Mouse (Mus musculus) layer of hippocampus, postnatal 25 days (tissue): ENCODE data around the gene Gm7544. TPM values are rescaled to one million over a fixed set of nuclear protein-coding genes. Genes with fewer than 3 reads are reported as not detected.
"Not testable (repeated sequence)": the region's sequence is repeated elsewhere in the genome, so short reads cannot be mapped to it uniquely, and the experiment has no call there.

Experiments
- DNase-seq, 2 experiments: peaks; one replicate each; pipeline ENCODE4 v3.0.0; 2022; ENCODE audit warnings: mixed read lengths in 2 of 2, low spot score in 1 of 2; ENCODE audit errors: extremely low spot score in 1 of 2
- total RNA-seq, 2 experiments: library from RNA; stranded (reverse); gene quantifications; 2 replicates each; pipeline ENCODE4 v1.2.3; 2021

Gm7544 gene
- total RNA-seq, 2 experiments from 2014 or later: not detected

GRCm38 (mm10) chr1:82930558-82930957, 25.3 kb downstream of the Gm7544 start:
- not testable (repeated sequence) for DNase-seq

- DNase-seq: no peak
Measured at GRCm38 (mm10) chr1:82924650-82925049, 31.2 kb downstream of the Gm7544 start, which contains the start of gene A030014E15Rik. Gene A030014E15Rik, plus strand, starts transcription at chr1:82924917.

GRCm38 (mm10) chr1:82913434-82913833, 42.4 kb downstream of the Gm7544 start:
- DNase-seq: not testable (repeated sequence)

DNA sequence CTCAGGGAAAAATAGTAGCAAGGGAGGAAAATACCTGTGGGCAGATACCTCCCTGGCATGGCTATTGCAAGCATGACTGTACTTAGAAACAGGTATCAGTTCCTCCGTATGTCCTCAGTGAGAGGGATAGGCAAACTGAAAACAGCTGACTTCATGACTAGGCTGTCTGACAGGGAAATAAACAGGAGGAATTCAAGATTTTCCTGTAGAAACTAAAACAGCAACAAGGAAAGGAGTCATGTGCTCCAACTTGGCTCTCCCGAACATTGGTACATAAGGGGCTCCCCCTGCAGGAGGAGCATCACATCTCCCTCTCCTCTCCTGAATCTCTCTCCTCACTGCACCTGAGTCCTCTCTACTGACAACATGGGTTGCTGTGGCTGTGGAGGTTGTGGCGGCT, 42.8 kb downstream of the Gm7544 start, which contains the start of gene A030005L19Rik:
Gene A030005L19Rik, plus strand, starts transcription at position 301 of the 400 bp plus-strand sequence.
- DNase-seq: no peak

DNA sequence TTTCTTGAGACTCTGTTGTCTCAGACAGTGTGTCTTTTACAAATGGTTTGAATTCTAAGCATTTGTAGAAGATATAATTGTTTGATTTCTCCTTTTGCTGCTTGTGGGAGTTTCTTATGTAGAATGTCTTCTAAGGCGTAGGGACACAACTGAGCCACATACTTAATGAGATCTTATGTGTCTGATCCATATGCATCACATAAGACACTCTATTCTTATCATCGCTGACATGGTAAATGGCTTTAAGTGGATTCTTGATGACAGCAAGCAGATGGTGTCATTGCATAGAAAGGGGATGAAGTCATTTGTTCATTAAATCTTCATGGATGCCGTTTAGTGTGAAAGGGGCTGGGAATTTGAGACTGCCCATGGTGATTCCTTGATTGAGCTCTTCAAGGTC, 49.9 kb downstream of the Gm7544 start:
- no peak for DNase-seq

Other genes starting within 250 kb of the Gm7544 start
- 100 to 1,000 TPM; 233 to 257 TPM for gene Mff, start 231.1 kb downstream of the Gm7544 start, total RNA-seq
- not detected for gene Tm4sf20, start 187.6 kb downstream of the Gm7544 start, total RNA-seq
- not detected for gene Gm47791, start 184.8 kb downstream of the Gm7544 start, total RNA-seq
- gene Agfg1, start 116.5 kb downstream of the Gm7544 start, total RNA-seq: 10 to 100 TPM; 75.6 to 80.8 TPM
- under 1 TPM; 0.47 to 0.63 TPM for gene A030005L19Rik, start 42.7 kb downstream of the Gm7544 start, total RNA-seq
- gene A030014E15Rik, start 31.1 kb downstream of the Gm7544 start, total RNA-seq: not detected
- not detected for gene Gm6217, start 24.6 kb downstream of the Gm7544 start, total RNA-seq
- gene A030003K21Rik, start 12.6 kb downstream of the Gm7544 start, total RNA-seq: not detected
- not detected for gene Gm47955, start 4.3 kb upstream of the Gm7544 start, total RNA-seq
- gene Gm47959, start 44.5 kb upstream of the Gm7544 start, total RNA-seq: not detected
- 1 to 10 TPM; 2.3 TPM for gene Slc19a3, start 82.4 kb upstream of the Gm7544 start, total RNA-seq
- gene Krtap28-10, start 86.5 kb upstream of the Gm7544 start, total RNA-seq: not detected
- gene Gm47969, start 88.9 kb upstream of the Gm7544 start, total RNA-seq: not detected
- gene A030005K14Rik, start 103.4 kb upstream of the Gm7544 start, total RNA-seq: not detected
- not detected for gene Krtap28-13, start 104.9 kb upstream of the Gm7544 start, total RNA-seq
- not detected for gene Ccl20, start 160.8 kb upstream of the Gm7544 start, total RNA-seq
- under 1 TPM; 0.42 to 0.52 TPM for gene Daw1, start 203.7 kb upstream of the Gm7544 start, total RNA-seq